Mouse (Mus musculus): ENCODE data around the gene AI837181. TPM values are rescaled to one million over a fixed set of nuclear protein-coding genes. Genes with fewer than 3 reads are reported as not detected.

Gene AI837181
- 67.4 and 72.3 TPM in 2 replicates for polyA plus RNA-seq (2015; fragmentation: Nextera tagmentation; extraction: Ambion mirVana)

DNA sequence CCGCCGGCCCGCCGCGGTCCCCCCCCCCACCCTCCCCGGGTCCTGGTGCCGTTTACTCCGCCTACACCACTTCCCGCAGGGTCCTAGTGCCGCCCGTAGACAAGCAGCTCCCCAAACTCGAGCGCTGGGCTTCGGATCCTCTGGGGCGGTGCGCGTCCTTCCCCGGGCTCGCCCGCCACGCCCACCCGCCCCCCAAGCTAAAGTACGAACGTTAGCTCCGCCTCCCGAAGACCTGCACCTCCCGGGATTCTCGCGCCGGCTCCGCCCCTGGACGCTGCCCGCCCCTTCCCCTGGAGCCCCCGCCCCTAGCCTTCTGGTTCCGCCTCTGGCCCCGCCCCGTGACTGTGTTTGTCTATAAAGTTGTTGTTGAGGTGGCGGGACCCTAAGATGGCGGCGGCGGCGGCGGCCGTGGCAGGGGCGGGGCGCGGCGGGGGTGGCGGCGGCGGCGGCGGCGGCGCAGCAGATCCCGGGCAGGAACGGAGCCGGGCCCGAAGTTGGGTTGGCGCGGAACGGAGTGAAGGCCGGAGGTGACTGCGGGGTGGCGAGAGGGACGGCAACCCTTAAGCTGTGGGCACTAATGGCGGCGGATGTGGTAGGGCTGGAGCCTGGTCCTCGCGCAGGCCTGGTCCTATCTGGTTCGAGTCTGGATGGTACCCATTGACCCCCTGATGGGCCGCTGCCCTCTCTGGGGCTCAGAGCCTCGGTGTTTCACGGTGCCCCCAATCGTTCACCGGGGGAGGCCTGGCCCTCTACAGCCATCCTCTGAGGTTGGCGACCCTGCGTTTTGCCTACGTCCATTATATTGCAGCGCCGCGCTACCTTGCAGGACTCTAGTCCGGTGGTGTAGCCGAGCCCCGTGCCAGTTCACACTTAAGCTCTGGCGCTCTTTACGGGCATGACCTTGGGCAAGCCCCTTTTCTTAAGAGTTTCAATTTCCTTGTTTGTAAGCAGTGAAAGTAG lies at the start of gene AI837181, which contains the start of gene Drap1:
Gene AI837181, plus strand, starts transcription at position 363 of the 960 bp plus-strand sequence.
Gene Drap1, minus strand, starts transcription at position 198 of the 960 bp plus-strand sequence.
- Histone ChIP-seq H3K4me2 (replicated peaks) (peak within 1 kb of the TSS; percentile 75), H3K9me3 (replicated peaks) (no peaks in the 10 kb centered on the region), H3K4me3 (replicated peaks) (peak within 1 kb of the TSS; percentile 87), H3K4me1 (peaks cover 41% of the 10 kb centered on the region), H3K9ac (peak within 1 kb of the TSS; percentile 89), H3K27ac (replicated peaks) (peak within 1 kb of the TSS; percentile 94), H3K27me3 (no peaks in the 10 kb centered on the region), H3K36me3 (peaks cover 43% of the 10 kb centered on the region)
- ATAC-seq (ENCODE audit: insufficient number of reproducible peaks, low FRiP score, low TSS enrichment, low read depth): peak; percentile 94
- WGBS: under 1% methylated on average over 80 of the region's 87 CpGs

GRCm38 (mm10) chr19:5377446-5377845 lies 47.5 kb upstream of the AI837181 start:
- no peaks in the 10 kb centered on the region for H3K27me3 ChIP-seq
- peaks cover 66% of the 10 kb centered on the region for H3K36me3 ChIP-seq
- H3K9me3 ChIP-seq (replicated peaks): no peaks in the 10 kb centered on the region
- H3K4me2 ChIP-seq (replicated peaks): no peak overlapping the region
- no peak overlapping the region for H3K27ac ChIP-seq (replicated peaks)
- 86% methylated on average over 1 of the region's 1 CpGs for WGBS
- no peaks in the 10 kb centered on the region for H3K4me1 ChIP-seq
- ATAC-seq (ENCODE audit: insufficient number of reproducible peaks, low FRiP score, low TSS enrichment, low read depth): no peak
- H3K9ac ChIP-seq: no peak overlapping the region
- no peak overlapping the region for H3K4me3 ChIP-seq (replicated peaks)

DNA sequence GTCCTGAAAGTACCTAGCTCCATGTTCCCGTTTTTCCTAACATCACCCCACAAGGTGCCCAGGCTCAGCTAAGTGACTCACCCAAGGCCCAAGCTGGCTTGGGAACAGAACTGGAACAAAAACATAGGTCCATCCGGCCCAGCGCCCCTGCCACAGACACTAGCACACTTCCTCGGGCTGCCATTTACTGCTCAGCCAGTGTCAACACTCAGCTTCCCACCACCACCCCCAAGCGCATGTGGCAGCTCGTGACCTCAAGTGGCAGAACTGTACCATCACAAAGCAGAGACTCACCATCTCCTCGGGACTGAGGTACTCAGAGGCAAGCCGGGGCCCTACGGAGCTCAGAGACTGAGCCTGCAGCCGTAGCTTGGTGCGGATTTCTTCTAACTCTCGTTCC lies 41.6 kb upstream of the AI837181 start:
- Histone ChIP-seq H3K36me3 (peaks cover 74% of the 10 kb centered on the region), H3K4me2 (replicated peaks) (no peak overlapping the region), H3K27me3 (no peaks in the 10 kb centered on the region), H3K27ac (replicated peaks) (no peak overlapping the region), H3K4me3 (replicated peaks) (no peak overlapping the region), H3K9me3 (replicated peaks) (no peaks in the 10 kb centered on the region), H3K9ac (no peak overlapping the region), H3K4me1 (peaks cover 16% of the 10 kb centered on the region)
- WGBS: 94% methylated on average over 12 of the region's 12 CpGs
- ATAC-seq (ENCODE audit: insufficient number of reproducible peaks, low FRiP score, low TSS enrichment, low read depth): no peak

DNA sequence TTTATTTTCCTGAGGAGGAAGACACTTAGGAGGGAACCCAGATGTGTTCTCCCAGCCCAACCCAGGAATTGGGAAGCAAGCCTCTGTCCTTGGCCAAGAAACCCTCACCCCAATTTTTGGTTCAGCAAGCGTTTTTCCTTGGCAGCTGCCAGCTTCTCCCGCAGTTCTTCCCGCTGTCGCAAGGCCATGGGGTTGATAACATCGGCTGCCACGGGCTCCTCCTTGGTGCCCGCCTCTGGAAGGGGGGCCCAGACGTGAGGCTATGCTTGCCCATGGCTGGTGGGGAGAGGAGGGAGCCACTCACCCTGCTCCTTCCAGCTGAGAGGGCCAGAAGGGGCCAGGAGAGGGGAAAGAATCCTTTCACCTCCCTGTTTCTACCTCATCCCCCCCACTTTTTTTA lies 40.2 kb upstream of the AI837181 start:
- no peaks in the 10 kb centered on the region for H3K27me3 ChIP-seq
- 85% methylated on average over 8 of the region's 8 CpGs for WGBS

DNA sequence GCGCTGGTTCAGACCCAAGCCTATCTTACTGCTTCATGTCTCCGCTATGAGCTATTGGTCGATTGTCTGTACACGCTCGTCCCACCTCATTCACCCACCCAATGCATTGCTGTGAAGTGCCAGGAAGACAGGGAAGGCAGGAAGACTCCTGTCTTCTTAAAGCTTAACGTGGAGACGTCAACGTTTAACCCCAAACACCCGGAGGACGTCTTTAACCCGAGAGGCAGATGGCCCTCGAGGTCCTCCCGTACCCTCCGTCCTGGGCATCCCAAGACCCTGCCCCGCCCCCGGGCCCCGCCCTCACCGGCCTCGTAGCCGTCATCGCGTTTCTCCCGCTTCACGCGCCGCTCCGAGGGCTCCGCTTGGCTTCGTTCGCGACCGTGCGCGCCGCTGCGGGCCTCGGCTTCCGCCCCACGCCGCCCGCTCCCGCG lies 36.9 kb upstream of the AI837181 start:
- Histone ChIP-seq H3K4me3 (replicated peaks) (peak overlapping the region; percentile 100), H3K27me3 (no peaks in the 10 kb centered on the region), H3K36me3 (peaks cover 27% of the 10 kb centered on the region), H3K4me1 (peaks cover 43% of the 10 kb centered on the region), H3K27ac (replicated peaks) (peak overlapping the region; percentile 90), H3K4me2 (replicated peaks) (peak overlapping the region; percentile 86), H3K9me3 (replicated peaks) (no peaks in the 10 kb centered on the region), H3K9ac (peak overlapping the region; percentile 96)
- WGBS: 0% methylated on average over 40 of the region's 43 CpGs
- no peak; the same call in 1 of the 2 replicates for ATAC-seq (ENCODE audit: insufficient number of reproducible peaks, low FRiP score, low TSS enrichment, low read depth)

More for the DNA sequence above, 40.2 kb upstream of the AI837181 start:
- Histone ChIP-seq H3K27ac (replicated peaks) (no peak overlapping the region), H3K9ac (no peak overlapping the region), H3K4me1 (peaks cover 23% of the 10 kb centered on the region), H3K4me3 (replicated peaks) (no peak overlapping the region), H3K4me2 (replicated peaks) (no peak overlapping the region), H3K36me3 (peaks cover 60% of the 10 kb centered on the region), H3K9me3 (replicated peaks) (no peaks in the 10 kb centered on the region)
- no peak for ATAC-seq (ENCODE audit: insufficient number of reproducible peaks, low FRiP score, low TSS enrichment, low read depth)

- Histone ChIP-seq H3K9ac (peak within 1 kb of the TSS; percentile 96), H3K27ac (replicated peaks) (peak within 1 kb of the TSS; percentile 90), H3K4me2 (replicated peaks) (peak within 1 kb of the TSS; percentile 86), H3K4me3 (replicated peaks) (peak within 1 kb of the TSS; percentile 100), H3K9me3 (replicated peaks) (no peaks in the 10 kb centered on the region), H3K4me1 (peaks cover 43% of the 10 kb centered on the region), H3K27me3 (no peaks in the 10 kb centered on the region), H3K36me3 (peaks cover 20% of the 10 kb centered on the region)
- peak; percentile 94 for ATAC-seq (ENCODE audit: insufficient number of reproducible peaks, low FRiP score, low TSS enrichment, low read depth)
- 1% methylated on average over 43 of the region's 43 CpGs for WGBS
These were observed 36.2 kb upstream of the AI837181 start, which contains the start of gene Sart1 for GRCm38 (mm10) chr19:5388588-5389242. Gene Sart1, minus strand, starts transcription at chr19:5388703.

DNA sequence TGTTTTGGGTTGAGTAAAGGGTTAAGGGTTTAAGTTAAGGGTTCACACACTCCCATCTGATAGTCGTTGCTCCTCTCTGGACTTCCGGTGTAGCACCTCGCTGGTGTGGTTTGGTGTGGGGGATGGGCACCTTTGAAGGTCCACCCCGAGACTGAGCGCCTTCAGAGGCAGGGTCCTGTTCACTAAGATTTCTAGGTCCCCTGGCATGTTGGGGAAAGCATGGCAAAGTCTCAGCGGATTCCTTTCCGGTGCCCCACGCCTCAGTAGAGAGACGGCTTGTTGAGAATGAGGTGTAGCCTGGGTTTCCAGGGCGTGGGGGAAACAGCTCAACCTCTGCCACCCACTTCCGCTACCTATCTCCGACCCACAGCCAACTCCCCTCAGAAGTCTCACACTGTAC lies 35.3 kb upstream of the AI837181 start:
- H3K4me3 ChIP-seq (replicated peaks): peak overlapping the region; percentile 100
- no peak for ATAC-seq (ENCODE audit: insufficient number of reproducible peaks, low FRiP score, low TSS enrichment, low read depth)
- H3K4me2 ChIP-seq (replicated peaks): peak overlapping the region; percentile 86
- H3K27me3 ChIP-seq: no peaks in the 10 kb centered on the region
- WGBS: 36% methylated on average over 12 of the region's 12 CpGs
- H3K27ac ChIP-seq (replicated peaks): peak overlapping the region; percentile 90
- H3K36me3 ChIP-seq: peaks cover 11% of the 10 kb centered on the region
- peaks cover 43% of the 10 kb centered on the region for H3K4me1 ChIP-seq
- H3K9me3 ChIP-seq (replicated peaks): no peaks in the 10 kb centered on the region
- H3K9ac ChIP-seq: peak overlapping the region; percentile 68; the same call in 1 of the 2 replicates

- H3K9ac ChIP-seq: no peak overlapping the region
- H3K4me2 ChIP-seq (replicated peaks): peak overlapping the region; percentile 86
- no peaks in the 10 kb centered on the region for H3K27me3 ChIP-seq
- peaks cover 43% of the 10 kb centered on the region for H3K4me1 ChIP-seq
- peak overlapping the region; percentile 100 for H3K4me3 ChIP-seq (replicated peaks)
- ATAC-seq (ENCODE audit: insufficient number of reproducible peaks, low FRiP score, low TSS enrichment, low read depth): no peak
- no peak overlapping the region for H3K27ac ChIP-seq (replicated peaks)
- WGBS: 74% methylated on average over 8 of the region's 8 CpGs
- peaks cover 5% of the 10 kb centered on the region for H3K36me3 ChIP-seq
- no peaks in the 10 kb centered on the region for H3K9me3 ChIP-seq (replicated peaks)
These were observed 34.5 kb upstream of the AI837181 start for GRCm38 (mm10) chr19:5390416-5390815.

- Histone ChIP-seq H3K9ac (no peak overlapping the region), H3K4me2 (replicated peaks) (no peak overlapping the region), H3K27ac (replicated peaks) (no peak overlapping the region), H3K4me1 (peaks cover 28% of the 10 kb centered on the region), H3K27me3 (no peaks in the 10 kb centered on the region), H3K9me3 (replicated peaks) (no peaks in the 10 kb centered on the region), H3K4me3 (replicated peaks) (no peak overlapping the region), H3K36me3 (no peaks in the 10 kb centered on the region)
- 43% methylated on average over 4 of the region's 4 CpGs for WGBS
- no peak for ATAC-seq (ENCODE audit: insufficient number of reproducible peaks, low FRiP score, low TSS enrichment, low read depth)
These were observed 32.1 kb upstream of the AI837181 start for GRCm38 (mm10) chr19:5392892-5393291.

DNA sequence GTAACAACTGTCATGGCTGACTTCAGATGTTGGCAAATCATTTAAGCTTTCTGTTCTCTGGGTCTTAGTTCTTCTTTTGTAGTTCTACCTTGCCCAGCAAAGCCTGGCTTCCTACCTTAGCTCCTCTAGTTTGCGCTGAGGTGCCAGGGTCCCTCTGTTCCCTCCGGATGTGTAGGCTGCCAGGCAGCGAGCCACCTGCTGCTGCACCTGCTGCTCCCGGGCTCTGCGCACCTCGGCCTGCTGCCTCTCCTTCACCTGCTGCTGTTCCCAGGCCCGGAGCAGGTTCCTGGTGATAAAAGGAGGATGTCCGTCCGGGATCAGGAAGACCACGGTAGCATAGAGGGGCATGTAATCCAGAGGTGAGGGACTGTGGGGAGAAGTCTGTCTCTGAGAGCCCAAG lies 30.8 kb upstream of the AI837181 start:
- H3K9me3 ChIP-seq (replicated peaks): no peaks in the 10 kb centered on the region
- H3K27ac ChIP-seq (replicated peaks): no peak overlapping the region
- H3K4me1 ChIP-seq: peaks cover 25% of the 10 kb centered on the region
- WGBS: 43% methylated on average over 10 of the region's 10 CpGs
- no peak overlapping the region for H3K4me2 ChIP-seq (replicated peaks)
- H3K4me3 ChIP-seq (replicated peaks): no peak overlapping the region
- ATAC-seq (ENCODE audit: insufficient number of reproducible peaks, low FRiP score, low TSS enrichment, low read depth): no peak
- H3K27me3 ChIP-seq: no peaks in the 10 kb centered on the region
- no peak overlapping the region for H3K9ac ChIP-seq
- no peaks in the 10 kb centered on the region for H3K36me3 ChIP-seq

- WGBS: 65% methylated on average over 4 of the region's 4 CpGs
- no peak overlapping the region for H3K4me2 ChIP-seq (replicated peaks)
- H3K4me1 ChIP-seq: peaks cover 13% of the 10 kb centered on the region
- H3K36me3 ChIP-seq: no peaks in the 10 kb centered on the region
- H3K27me3 ChIP-seq: no peaks in the 10 kb centered on the region
- H3K27ac ChIP-seq (replicated peaks): no peak overlapping the region
- H3K4me3 ChIP-seq (replicated peaks): no peak overlapping the region
- no peak overlapping the region for H3K9ac ChIP-seq
- no peak for ATAC-seq (ENCODE audit: insufficient number of reproducible peaks, low FRiP score, low TSS enrichment, low read depth)
- H3K9me3 ChIP-seq (replicated peaks): no peaks in the 10 kb centered on the region
These were observed 29.6 kb upstream of the AI837181 start for GRCm38 (mm10) chr19:5395371-5395770.

Data from embryonic facial prominence, embryonic 15.5 days (tissue).